12 mouse cellular contexts compared by ENCODE assay signal in the genomic region with DNA sequence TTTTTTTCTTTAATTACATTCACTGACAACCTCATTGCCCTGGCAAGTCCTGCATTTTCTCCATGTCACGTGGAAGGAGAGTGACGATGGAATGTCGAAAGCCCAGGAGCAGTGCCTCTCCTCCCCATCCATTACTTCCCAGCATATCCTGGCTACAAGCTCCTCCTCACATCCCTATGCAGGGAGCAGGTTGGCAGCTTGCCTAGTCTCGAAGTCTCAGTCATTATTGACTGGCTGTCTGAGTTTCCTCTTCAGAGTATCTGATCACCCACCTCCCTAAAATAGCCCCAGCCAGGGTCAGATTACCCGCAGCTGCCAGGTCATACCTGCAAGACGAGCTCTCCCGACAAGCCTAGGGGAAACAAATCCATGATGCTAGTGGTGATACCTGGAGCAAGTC.
DNase-seq lines count a peak whose midpoint lies in the region; ATAC-seq and TF ChIP-seq lines count a peak whose summit lies in the region.
"Had no signal": no experiment of that assay in that cellular context is flagged by ENCODE, and none has a peak within 500 bp of the region (broad histone marks: within the 10 kb centered on the region; RNA-seq: fewer than 3 reads in every experiment).

No protein-coding gene starts in this region.

- peak; percentile 42 for DNase-seq in kidney, adult 2 months
- no peak for DNase-seq in kidney, adult 8-10 months
- DNase-seq in heart, adult 8-10 months (ENCODE audit: low spot score) = peak; percentile 68
- DNase-seq in hindbrain, embryonic 10.5 days (ENCODE audit: low spot score) = no peak
- no peak for DNase-seq in layer of hippocampus, adult 9-11 months
- DNase-seq: cerebellum, postnatal 25 days had no signal

- H3K27ac ChIP-seq in kidney, adult 2 months (ENCODE audit: insufficient read depth, low read depth, low read length) = no peak overlapping the region
- H3K27ac ChIP-seq in brown adipose tissue, adult 24 weeks (replicated peaks; ENCODE audit: low read depth, low read length) = peak overlapping the region; percentile 76
- no peak overlapping the region for H3K27ac ChIP-seq in limb, embryonic 15.5 days
- H3K27ac ChIP-seq in hindbrain, embryonic 10.5 days = no peak overlapping the region
- H3K27ac ChIP-seq: limb, embryonic 13.5 days had no signal

- no peaks in the 10 kb centered on the region for H3K36me3 ChIP-seq in kidney, adult 2 months (ENCODE audit: control insufficient read depth, insufficient read depth, low read length)
- no peaks in the 10 kb centered on the region for H3K36me3 ChIP-seq in limb, embryonic 15.5 days
- no peaks in the 10 kb centered on the region for H3K36me3 ChIP-seq in hindbrain, embryonic 10.5 days
- H3K36me3 ChIP-seq: limb, embryonic 13.5 days had no signal

- H3K9me3 ChIP-seq in limb, embryonic 15.5 days = no peaks in the 10 kb centered on the region
- H3K9me3 ChIP-seq in hindbrain, embryonic 10.5 days = no peaks in the 10 kb centered on the region
- H3K9me3 ChIP-seq: limb, embryonic 13.5 days had no signal

- no peak for TF ChIP-seq CTCF in kidney, adult 2 months (conservative IDR thresholded peaks at IDR 0.05; ENCODE audit: insufficient read depth, insufficient read length, low read depth, low read length)

- ATAC-seq in limb, embryonic 15.5 days (ENCODE audit: insufficient number of reproducible peaks, low FRiP score, low TSS enrichment, low read depth) = 0 out of 2 replicates have a peak, but pooled peaks have one; percentile 35
- no peak for ATAC-seq in activated CD4-positive, CD25-positive, alpha-beta regulatory T cell, adult 4 months

- no peak for TF ChIP-seq POLR2A in kidney, adult 2 months (IDR thresholded peaks at IDR 0.05; ENCODE audit: low read depth, low read length)

- H3K9ac ChIP-seq in limb, embryonic 15.5 days = no peak overlapping the region
- H3K9ac ChIP-seq: limb, embryonic 13.5 days had no signal

- no peak overlapping the region for H3K4me2 ChIP-seq in limb, embryonic 15.5 days
- H3K4me2 ChIP-seq: limb, embryonic 13.5 days had no signal

- no peak overlapping the region for H3K4me3 ChIP-seq in kidney, adult 2 months (ENCODE audit: insufficient read depth, low read depth, low read length)
- H3K4me3 ChIP-seq in brown adipose tissue, adult 24 weeks (ENCODE audit: insufficient read depth, low read depth, low read length) = no peak overlapping the region
- no peak overlapping the region for H3K4me3 ChIP-seq in limb, embryonic 15.5 days
- H3K4me3 ChIP-seq in hindbrain, embryonic 10.5 days = no peak overlapping the region
- H3K4me3 ChIP-seq: limb, embryonic 13.5 days; megakaryocyte, embryonic 14.5 days; myocyte had no signal

- no peaks in the 10 kb centered on the region for H3K27me3 ChIP-seq in kidney, adult 2 months (replicated peaks; ENCODE audit: control insufficient read depth, insufficient read depth, low read length)
- no peaks in the 10 kb centered on the region for H3K27me3 ChIP-seq in limb, embryonic 15.5 days
- no peaks in the 10 kb centered on the region for H3K27me3 ChIP-seq in hindbrain, embryonic 10.5 days (ENCODE audit: insufficient read depth, poor library complexity, severe bottlenecking)
- H3K27me3 ChIP-seq: limb, embryonic 13.5 days had no signal

- WGBS in kidney, adult 2 months = 30% methylated on average over 7 of the region's 7 CpGs
- WGBS in limb, embryonic 15.5 days = 40% methylated on average over 7 of the region's 7 CpGs
- WGBS in hindbrain, embryonic 10.5 days = 85% methylated on average over 7 of the region's 7 CpGs

- no peaks in the 10 kb centered on the region for H3K4me1 ChIP-seq in kidney, adult 2 months (ENCODE audit: control insufficient read depth, insufficient read depth, low read length)
- peaks cover 9% of the 10 kb centered on the region; the same call in 1 of the 2 replicates for H3K4me1 ChIP-seq in brown adipose tissue, adult 24 weeks (ENCODE audit: control insufficient read depth, insufficient read depth, insufficient read length, low read length)
- H3K4me1 ChIP-seq in limb, embryonic 15.5 days = 0 out of 2 replicates have a peak, but pooled peaks cover 4% of the 10 kb centered on the region
- peaks cover 11% of the 10 kb centered on the region for H3K4me1 ChIP-seq in hindbrain, embryonic 10.5 days (replicated peaks)
- H3K4me1 ChIP-seq: limb, embryonic 13.5 days had no signal

Comparison
In these comparisons a context has a peak if more than half of its experiments do, and no peak if none do; other contexts are left out.
1. DNase-seq: peak in kidney, adult 2 months (single experiment) and heart, adult 8-10 months (single experiment); none in kidney, adult 8-10 months (0 of 2), hindbrain, embryonic 10.5 days (single experiment) and layer of hippocampus, adult 9-11 months (single experiment).